Mouse (Mus musculus) intestine, embryonic 15.5 days (tissue): ENCODE data around the gene 2410004B18Rik. TPM values are rescaled to one million over a fixed set of nuclear protein-coding genes. Genes with fewer than 3 reads are reported as not detected.

Experiments used
- ATAC-seq: fragments of 200-750 bp; cut with Nextera tagmentation; 2 replicates; pipeline ENCODE4 v1.8.0; 2017; ENCODE audit warnings: moderate TSS enrichment, moderate library complexity
- H3K27ac ChIP-seq: fragments of 300-500 bp; sonication (generic); 2 replicates; pipeline ENCODE4 v1.5.1; 2015; ENCODE audit warnings: mild to moderate bottlenecking, inconsistent platforms
- H3K27me3 ChIP-seq: fragments of 300-500 bp; sonication (generic); replicated peaks from 2 replicates; pipeline ENCODE4 v1.6.1; 2015; ENCODE audit warnings: inconsistent platforms
- H3K36me3 ChIP-seq: fragments of 300-500 bp; sonication (generic); 2 replicates; pipeline ENCODE4 v1.6.1; 2015; ENCODE audit warnings: inconsistent platforms
- H3K4me1 ChIP-seq: fragments of 300-500 bp; sonication (generic); replicated peaks from 2 replicates; pipeline ENCODE4 v1.6.1; 2015; ENCODE audit warnings: inconsistent platforms
- H3K4me2 ChIP-seq: fragments of 300-500 bp; sonication (generic); replicated peaks from 2 replicates; pipeline ENCODE4 v1.6.1; 2015; ENCODE audit warnings: mild to moderate bottlenecking, inconsistent platforms
- H3K4me3 ChIP-seq: fragments of 300-500 bp; sonication (generic); replicated peaks from 2 replicates; pipeline ENCODE4 v1.5.1; 2015; ENCODE audit warnings: inconsistent platforms
- H3K9ac ChIP-seq: fragments of 300-500 bp; sonication (generic); 2 replicates; pipeline ENCODE4 v1.6.1; 2015; ENCODE audit warnings: inconsistent platforms
- H3K9me3 ChIP-seq: fragments of 300-500 bp; sonication (generic); 2 replicates; pipeline ENCODE4 v1.6.1; 2016; ENCODE audit warnings: inconsistent platforms
- WGBS: fragments of 180-500 bp; shearing (Covaris S2); methylation state at CpG from one replicate; pipeline ENCODE4 v1.1.7; 2015; 5-methylcytosine and 5-hydroxymethylcytosine counted together
- polyA plus RNA-seq: library from polyadenylated mRNA; unstranded; fragments of >200 nt; fragmentation: Nextera tagmentation; extraction: Ambion mirVana; gene quantifications from 2 replicates; pipeline ENCODE4 v1.2.1, GENCODE M21; 2015

2410004B18Rik gene
- polyA plus RNA-seq, 1 experiment from 2014 or later: 55.7 TPM

DNA sequence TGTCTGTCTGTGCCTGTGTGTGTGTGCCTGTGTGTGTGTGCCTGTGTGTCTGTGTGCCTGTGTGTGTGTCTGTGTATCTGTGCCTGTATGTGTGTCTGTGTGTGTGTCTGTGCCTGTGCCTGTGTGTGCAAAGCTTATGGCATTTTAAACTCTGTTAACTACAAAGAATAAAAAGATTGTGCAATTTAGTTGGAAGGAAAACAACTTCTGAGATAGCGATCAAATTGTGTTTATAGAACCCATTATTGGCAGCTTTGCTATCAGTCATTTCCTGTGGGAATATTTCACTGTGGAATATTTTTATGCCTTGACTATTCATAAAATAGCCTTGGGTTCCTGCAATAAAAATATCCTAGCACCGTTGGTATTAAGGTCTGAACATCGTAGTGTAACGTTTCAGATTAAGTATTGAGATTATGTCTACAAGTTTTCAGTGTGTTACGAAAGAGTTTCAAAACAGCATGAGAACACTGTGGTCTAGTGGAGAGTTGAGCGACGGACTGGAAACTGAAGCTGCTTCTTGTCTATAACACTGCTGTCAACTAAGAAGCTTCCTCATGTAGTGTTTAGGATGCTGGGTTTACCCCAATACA, 47.6 kb downstream of the 2410004B18Rik start:
- WGBS: 74% methylated on average over 7 of the region's 7 CpGs
- no peak for ATAC-seq
- no peak overlapping the region for H3K4me3 ChIP-seq
- no peak overlapping the region for H3K4me2 ChIP-seq
- H3K36me3 ChIP-seq: no peaks in the 10 kb centered on the region
- no peaks in the 10 kb centered on the region for H3K9me3 ChIP-seq
- H3K27me3 ChIP-seq: no peaks in the 10 kb centered on the region
- H3K9ac ChIP-seq: no peak overlapping the region
- H3K27ac ChIP-seq: no peak overlapping the region
- H3K4me1 ChIP-seq: no peaks in the 10 kb centered on the region

GRCm38 (mm10) chr3:145986317-145987001, 48.6 kb downstream of the 2410004B18Rik start:
- no peak for ATAC-seq
- H3K4me1 ChIP-seq: no peaks in the 10 kb centered on the region
- no peaks in the 10 kb centered on the region for H3K9me3 ChIP-seq
- H3K27me3 ChIP-seq: no peaks in the 10 kb centered on the region
- H3K9ac ChIP-seq: no peak overlapping the region
- H3K27ac ChIP-seq: 0 out of 2 replicates have a peak overlapping the region, but pooled peaks have one; percentile 6
- peak overlapping the region; percentile 73; the same call in 1 of the 2 replicates for H3K4me2 ChIP-seq
- no peak overlapping the region for H3K4me3 ChIP-seq
- no peaks in the 10 kb centered on the region for H3K36me3 ChIP-seq
- 62% methylated on average over 6 of the region's 6 CpGs for WGBS

GRCm38 (mm10) chr3:145987268-145987969, 49.6 kb downstream of the 2410004B18Rik start, which contains the start of gene Syde2:
Gene Syde2 (plus strand): TSS chr3:145987870.
- Histone ChIP-seq H3K9me3 (no peaks in the 10 kb centered on the region), H3K4me2 (peak within 1 kb of the TSS; percentile 73), H3K27me3 (no peaks in the 10 kb centered on the region), H3K4me1 (0 out of 2 replicates have a peak, but pooled peaks cover under 1% of the 10 kb centered on the region), H3K4me3 (peak within 1 kb of the TSS; percentile 72), H3K9ac (peak within 1 kb of the TSS; percentile 77), H3K27ac (peak within 1 kb of the TSS; percentile 96), H3K36me3 (no peaks in the 10 kb centered on the region)
- ATAC-seq: peak; percentile 85
- under 1% methylated on average over 65 of the region's 65 CpGs for WGBS

GRCm38 (mm10) chr3:145987970-145988683, 50.3 kb downstream of the 2410004B18Rik start:
- H3K27me3 ChIP-seq: no peaks in the 10 kb centered on the region
- H3K36me3 ChIP-seq: no peaks in the 10 kb centered on the region
- peak overlapping the region; percentile 73 for H3K4me2 ChIP-seq
- ATAC-seq: peak; percentile 88
- H3K4me1 ChIP-seq: 0 out of 2 replicates have a peak, but pooled peaks cover 4% of the 10 kb centered on the region
- peak overlapping the region; percentile 77 for H3K9ac ChIP-seq
- H3K27ac ChIP-seq: peak overlapping the region; percentile 96
- no peaks in the 10 kb centered on the region for H3K9me3 ChIP-seq
- under 1% methylated on average over 92 of the region's 101 CpGs for WGBS
- peak overlapping the region; percentile 72 for H3K4me3 ChIP-seq

GRCm38 (mm10) chr3:145988684-145989575, 51.1 kb downstream of the 2410004B18Rik start:
- no peaks in the 10 kb centered on the region for H3K36me3 ChIP-seq
- no peak; the same call in 1 of the 2 replicates for ATAC-seq
- under 1% methylated on average over 45 of the region's 45 CpGs for WGBS
- H3K4me1 ChIP-seq: 0 out of 2 replicates have a peak, but pooled peaks cover 4% of the 10 kb centered on the region
- H3K27ac ChIP-seq: peak overlapping the region; percentile 96
- peak overlapping the region; percentile 72 for H3K4me3 ChIP-seq
- no peaks in the 10 kb centered on the region for H3K9me3 ChIP-seq
- H3K4me2 ChIP-seq: peak overlapping the region; percentile 73
- H3K27me3 ChIP-seq: no peaks in the 10 kb centered on the region
- H3K9ac ChIP-seq: peak overlapping the region; percentile 77

GRCm38 (mm10) chr3:145989576-145990081, 51.8 kb downstream of the 2410004B18Rik start:
- Histone ChIP-seq H3K27ac (0 out of 2 replicates have a peak overlapping the region, but pooled peaks have one; percentile 96), H3K4me2 (peak overlapping the region; percentile 73), H3K9me3 (no peaks in the 10 kb centered on the region), H3K9ac (peak overlapping the region; percentile 77), H3K36me3 (no peaks in the 10 kb centered on the region), H3K4me1 (0 out of 2 replicates have a peak, but pooled peaks cover 4% of the 10 kb centered on the region), H3K4me3 (peak overlapping the region; percentile 72), H3K27me3 (no peaks in the 10 kb centered on the region)
- WGBS: 3% methylated on average over 11 of the region's 11 CpGs
- no peak for ATAC-seq

DNA sequence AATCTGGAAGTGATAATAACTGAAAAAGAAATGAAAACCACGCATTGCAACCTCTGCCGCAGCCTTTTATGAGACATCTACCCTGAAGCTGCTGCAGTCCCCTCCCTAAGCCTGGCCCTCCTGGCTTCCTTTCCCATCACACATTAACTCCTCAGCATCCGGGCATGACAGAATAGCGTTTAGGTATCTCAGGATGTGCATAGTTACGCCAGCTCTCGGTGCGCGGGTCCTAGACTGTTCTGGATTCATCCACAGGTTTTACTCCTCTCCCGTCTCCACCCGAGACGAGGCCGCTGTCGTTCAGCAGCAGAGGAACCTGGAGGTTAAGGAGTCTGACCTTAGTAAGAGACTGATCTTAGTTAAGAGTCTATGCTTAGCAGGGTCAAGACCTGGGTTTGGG, 53.3 kb downstream of the 2410004B18Rik start:
- 66% methylated on average over 13 of the region's 13 CpGs for WGBS
- Histone ChIP-seq H3K36me3 (no peaks in the 10 kb centered on the region), H3K9me3 (no peaks in the 10 kb centered on the region), H3K4me3 (0 out of 2 replicates have a peak overlapping the region, but pooled peaks have one; percentile 2), H3K4me2 (peak overlapping the region; percentile 30), H3K27me3 (no peaks in the 10 kb centered on the region), H3K4me1 (0 out of 2 replicates have a peak, but pooled peaks cover 4% of the 10 kb centered on the region), H3K27ac (no peak overlapping the region), H3K9ac (no peak overlapping the region)
- no peak for ATAC-seq

DNA sequence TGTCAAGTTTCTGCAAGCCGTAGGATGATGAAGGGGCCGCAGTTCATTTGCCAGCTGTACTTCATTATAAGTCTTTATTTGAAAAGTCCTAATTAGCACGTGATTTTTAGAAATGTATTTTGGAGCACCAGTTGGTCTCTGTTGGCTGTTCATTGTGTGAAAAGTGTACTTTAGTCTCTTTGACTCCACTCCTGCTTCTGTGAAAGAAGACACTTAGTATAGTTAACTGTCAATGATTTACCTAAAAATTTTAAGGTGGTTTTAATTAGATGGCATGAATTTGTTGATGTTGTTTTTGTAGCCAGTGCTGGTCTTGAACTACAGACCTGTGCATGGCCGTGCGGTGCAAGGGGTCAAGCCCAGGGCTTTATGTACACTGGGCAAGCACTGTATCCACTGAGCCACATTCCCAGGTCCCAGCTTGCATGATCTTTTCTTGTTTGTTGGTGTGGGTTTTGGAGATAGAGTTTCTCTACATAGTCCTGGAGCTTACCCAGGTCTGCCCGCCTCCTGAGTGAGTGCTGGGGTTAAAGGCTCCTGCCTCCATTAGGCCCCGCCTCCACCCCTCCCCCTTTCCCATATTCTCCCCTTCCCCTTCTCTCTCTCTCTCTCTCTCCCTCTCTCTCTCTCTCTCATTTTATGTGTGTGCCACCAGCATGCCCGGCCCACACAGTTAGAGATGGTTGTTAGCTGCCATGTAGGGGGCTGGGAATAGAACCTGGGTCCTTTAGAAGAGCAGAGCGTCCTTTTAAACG, 54.3 kb downstream of the 2410004B18Rik start:
- Histone ChIP-seq H3K9ac (no peak overlapping the region), H3K36me3 (no peaks in the 10 kb centered on the region), H3K27me3 (no peaks in the 10 kb centered on the region), H3K4me2 (no peak overlapping the region), H3K4me3 (no peak overlapping the region), H3K27ac (no peak overlapping the region), H3K4me1 (0 out of 2 replicates have a peak, but pooled peaks cover 4% of the 10 kb centered on the region), H3K9me3 (no peaks in the 10 kb centered on the region)
- ATAC-seq: no peak
- WGBS: 83% methylated on average over 10 of the region's 10 CpGs

- H3K36me3 ChIP-seq: no peaks in the 10 kb centered on the region
- 0 out of 2 replicates have a peak, but pooled peaks cover 4% of the 10 kb centered on the region for H3K4me1 ChIP-seq
- H3K27me3 ChIP-seq: no peaks in the 10 kb centered on the region
- H3K9me3 ChIP-seq: no peaks in the 10 kb centered on the region
- 70% methylated on average over 10 of the region's 10 CpGs for WGBS
- H3K4me2 ChIP-seq: no peak overlapping the region
- H3K27ac ChIP-seq: no peak overlapping the region
- ATAC-seq: no peak
- no peak overlapping the region for H3K4me3 ChIP-seq
- no peak overlapping the region for H3K9ac ChIP-seq
These were observed 55.0 kb downstream of the 2410004B18Rik start for GRCm38 (mm10) chr3:145992796-145993195.

DNA sequence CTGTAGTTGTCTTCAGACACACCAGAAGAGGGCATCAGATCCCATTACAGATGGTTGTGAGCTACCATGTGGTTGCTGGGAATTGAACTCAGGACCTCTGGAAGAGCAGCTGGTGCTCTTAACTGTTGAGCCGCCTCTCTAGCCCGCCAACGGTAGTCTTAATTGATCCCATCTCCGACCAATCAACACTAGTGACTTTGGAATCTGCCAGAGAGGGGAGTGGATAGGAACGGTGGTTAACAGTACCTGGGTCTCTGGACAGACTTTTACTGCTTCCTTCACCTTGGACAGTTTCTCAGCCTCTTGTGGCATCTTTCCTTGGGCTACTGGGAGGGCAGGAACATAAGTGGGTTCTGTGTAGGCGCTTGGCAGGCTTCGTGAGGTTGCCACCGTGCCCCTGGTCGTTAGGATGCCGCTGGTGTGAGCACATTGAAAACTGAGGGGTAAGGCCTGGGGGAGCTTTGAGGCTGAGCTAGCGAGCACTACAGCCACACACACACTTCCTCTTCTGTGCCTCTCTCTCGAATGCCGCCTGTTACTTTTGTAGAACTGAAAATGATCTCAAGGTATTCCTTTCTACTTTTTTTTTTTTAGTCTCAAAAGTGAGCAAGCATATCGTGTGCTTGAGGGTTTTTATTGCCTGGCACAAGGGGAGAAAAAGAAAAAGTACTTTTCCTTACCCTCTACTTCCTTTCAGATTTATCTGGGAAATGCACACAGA, 55.8 kb downstream of the 2410004B18Rik start:
- no peak for ATAC-seq
- WGBS: 82% methylated on average over 14 of the region's 14 CpGs
- no peak overlapping the region for H3K4me3 ChIP-seq

More for the DNA sequence above, 55.8 kb downstream of the 2410004B18Rik start:
- no peaks in the 10 kb centered on the region for H3K36me3 ChIP-seq
- H3K27me3 ChIP-seq: no peaks in the 10 kb centered on the region
- H3K9ac ChIP-seq: no peak overlapping the region
- no peak overlapping the region for H3K27ac ChIP-seq
- 0 out of 2 replicates have a peak, but pooled peaks cover 4% of the 10 kb centered on the region for H3K4me1 ChIP-seq
- no peak overlapping the region for H3K4me2 ChIP-seq
- no peaks in the 10 kb centered on the region for H3K9me3 ChIP-seq
